17 mouse cellular contexts compared by ENCODE assay signal in the genomic region with DNA sequence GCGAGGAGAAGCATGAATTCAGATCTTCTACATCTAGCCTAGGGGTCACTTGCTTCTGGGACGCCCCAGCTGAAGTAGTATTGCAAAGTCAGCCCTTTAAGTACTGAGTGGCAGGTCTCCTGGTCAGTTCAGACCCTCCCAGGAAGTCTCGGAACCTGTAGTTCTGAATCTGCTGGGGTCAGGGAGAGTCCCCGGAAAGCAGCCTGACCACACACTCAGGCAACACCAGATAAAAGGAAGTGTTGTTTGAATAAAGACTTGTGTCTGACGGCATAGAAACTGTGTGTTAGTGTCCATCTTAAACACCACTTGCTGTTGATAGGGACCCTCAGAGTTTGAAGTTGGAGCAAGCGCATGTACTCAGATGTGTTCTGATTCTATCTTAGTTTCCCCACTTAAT. TPM values are rescaled to one million over a fixed set of nuclear protein-coding genes. Genes with fewer than 3 reads are reported as not detected.
"Had no signal": no experiment of that assay in that cellular context is flagged by ENCODE, and none has a peak within 500 bp of the region (broad histone marks: within the 10 kb centered on the region; RNA-seq: fewer than 3 reads in every experiment).

No protein-coding gene starts in this region.

- H3K27me3 ChIP-seq: liver, embryonic 13.5 days; liver, embryonic 15.5 days; megakaryocyte, embryonic 14.5 days; midbrain, embryonic 13.5 days; midbrain, embryonic 15.5 days; neural tube, embryonic 12.5 days; stomach, embryonic 15.5 days had no signal

- H3K9me3 ChIP-seq: liver, embryonic 13.5 days; liver, embryonic 15.5 days; megakaryocyte, embryonic 14.5 days; midbrain, embryonic 13.5 days; midbrain, embryonic 15.5 days; neural tube, embryonic 12.5 days; stomach, embryonic 15.5 days had no signal

- H3K27ac ChIP-seq: liver, embryonic 13.5 days; liver, embryonic 15.5 days; macrophage; midbrain, embryonic 13.5 days; midbrain, embryonic 15.5 days; neural tube, embryonic 12.5 days; stomach, embryonic 15.5 days; stomach, postnatal 0 days had no signal

- H3K4me2 ChIP-seq: liver, embryonic 11.5 days; liver, embryonic 13.5 days; liver, embryonic 15.5 days; midbrain, embryonic 11.5 days; midbrain, embryonic 13.5 days; midbrain, embryonic 15.5 days; neural tube, embryonic 12.5 days; stomach, embryonic 15.5 days had no signal

- H3K9ac ChIP-seq: liver, embryonic 13.5 days; liver, embryonic 15.5 days; liver, postnatal 0 days; midbrain, embryonic 13.5 days; midbrain, embryonic 15.5 days; neural tube, embryonic 12.5 days; stomach, embryonic 15.5 days had no signal

- H3K4me1 ChIP-seq: liver, embryonic 13.5 days; liver, embryonic 15.5 days had no signal

- ATAC-seq: liver, postnatal 0 days; midbrain, embryonic 13.5 days; midbrain, embryonic 15.5 days had no signal

- H3K36me3 ChIP-seq: liver, embryonic 13.5 days; liver, embryonic 15.5 days; midbrain, embryonic 13.5 days; midbrain, embryonic 15.5 days; neural tube, embryonic 12.5 days; stomach, embryonic 15.5 days had no signal

- DNase-seq: liver, embryonic 13.5 days; liver, postnatal 0 days; lung, postnatal 14 days; right cerebral cortex, postnatal 14 days; thymus, adult 2 months; thymus, postnatal 25 days; thymus, postnatal 4 days had no signal

- H3K4me3 ChIP-seq: liver, embryonic 13.5 days; liver, embryonic 15.5 days; megakaryocyte, embryonic 14.5 days; midbrain, embryonic 13.5 days; midbrain, embryonic 15.5 days; neural tube, embryonic 12.5 days; stomach, embryonic 15.5 days had no signal

RNA-seq across cellular contexts. Expression of gene Sox11, which starts 39.2 kb away (rescaled TPM):
- polyA plus RNA-seq: macrophage had no signal
